Mouse (Mus musculus): ENCODE results near the gene Cyfip2.

GRCm38 (mm10) chr11:46241985-46242384 is 70.7 kb downstream of the Cyfip2 start:
- TF ChIP-seq CTCF (IDR thresholded peaks at IDR 0.05; ENCODE audit: borderline replicate concordance, insufficient read depth, low read depth, low read length): no peak
- TF ChIP-seq POLR2A (IDR thresholded peaks at IDR 0.05; ENCODE audit: borderline replicate concordance, insufficient read depth, low read length): no peak

All from cerebellum, adult 2 months (tissue).